Mouse (Mus musculus): ENCODE data around the gene Pcgf2. TPM values are rescaled to one million over a fixed set of nuclear protein-coding genes. Genes with fewer than 3 reads are reported as not detected.

Gene Pcgf2
- polyA plus RNA-seq (2012; ENCODE audit: low replicate concordance), result 13.2 and 62.7 TPM in 2 replicates

GRCm38 (mm10) chr11:97700003-97700745, at the start of gene Pcgf2:
Gene Pcgf2 (minus strand): TSS chr11:97700497.

DNA sequence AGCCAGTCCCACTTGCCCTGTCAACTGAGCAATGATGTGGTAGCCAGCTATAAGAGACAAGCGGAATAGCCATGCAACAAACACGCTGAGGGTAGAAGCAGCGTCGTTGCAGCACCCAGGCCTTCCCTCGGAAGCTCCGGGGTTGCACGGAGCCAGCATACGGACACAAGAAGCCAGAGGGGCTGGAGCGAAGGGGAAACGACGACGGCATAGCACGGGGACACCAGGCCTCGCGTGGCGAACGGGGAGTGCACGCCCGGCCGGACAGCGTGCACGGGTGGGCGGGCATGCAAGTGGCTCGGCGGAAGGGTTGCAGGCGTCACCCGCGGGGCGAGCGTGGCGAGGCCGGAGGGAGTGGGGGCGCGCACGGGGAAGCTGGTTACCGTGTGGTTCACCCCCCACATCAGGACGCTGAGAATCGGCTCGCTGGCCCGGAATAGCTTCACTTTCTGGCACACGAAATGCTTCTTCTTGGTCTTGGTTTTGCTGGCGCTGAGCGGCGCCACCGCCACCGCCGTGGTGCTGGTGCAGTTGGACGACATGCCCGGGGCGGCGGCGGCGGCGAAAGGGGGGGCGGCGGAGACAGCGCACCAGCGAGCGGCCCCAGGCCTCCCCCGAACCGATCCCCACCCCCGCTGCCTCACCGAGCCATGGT, 43.9 kb upstream of the Pcgf2 start, which contains the start of gene Pip4k2b:
TSS of gene Pip4k2b (minus strand) at position 642 of the 655 bp plus-strand sequence.

GRCm38 (mm10) chr11:97703039-97703826, 2.9 kb upstream of the Pcgf2 start, which contains the start of gene Psmb3:
Gene Psmb3 (plus strand): TSS chr11:97703399.

GRCm38 (mm10) chr11:97685613-97686321, 14.5 kb downstream of the Pcgf2 start, which contains the start of gene Cisd3:
Gene Cisd3 (plus strand): TSS chr11:97685826.

GRCm38 (mm10) chr11:97662893-97663527, 37.3 kb downstream of the Pcgf2 start, which contains the start of gene Mllt6:
Gene Mllt6 (plus strand): TSS chr11:97663414.

Other genes starting within 250 kb of the Pcgf2 start
- gene 4933428G20Rik, start 200.2 kb downstream of the Pcgf2 start, polyA plus RNA-seq (2012; ENCODE audit: low replicate concordance), result not detected in 2 replicates
- 0.37 and 1.2 TPM in 2 replicates for gene Srcin1, start 124.3 kb downstream of the Pcgf2 start, polyA plus RNA-seq (2012; ENCODE audit: low replicate concordance)
- gene Epop, start 70.8 kb downstream of the Pcgf2 start, polyA plus RNA-seq (2012; ENCODE audit: low replicate concordance), result 32.1 and 80.1 TPM in 2 replicates
- 210 and 328 TPM in 2 replicates for gene Mllt6, start 37.1 kb downstream of the Pcgf2 start, polyA plus RNA-seq (2012; ENCODE audit: low replicate concordance)
- 3.5 and 10.2 TPM in 2 replicates for gene Cisd3, start 14.7 kb downstream of the Pcgf2 start, polyA plus RNA-seq (2012; ENCODE audit: low replicate concordance)
- 12.3 and 135 TPM in 2 replicates for gene Psmb3, start 2.9 kb upstream of the Pcgf2 start, polyA plus RNA-seq (2012; ENCODE audit: low replicate concordance)
- 28.9 and 33.1 TPM in 2 replicates for gene Pip4k2b, start 44.2 kb upstream of the Pcgf2 start, polyA plus RNA-seq (2012; ENCODE audit: low replicate concordance)
- 18.5 and 25.8 TPM in 2 replicates for gene Cwc25, start 66.1 kb upstream of the Pcgf2 start, polyA plus RNA-seq (2012; ENCODE audit: low replicate concordance)
- not detected in 2 replicates for gene 1700001P01Rik, start 75.4 kb upstream of the Pcgf2 start, polyA plus RNA-seq (2012; ENCODE audit: low replicate concordance)
- 53.7 and 191 TPM in 2 replicates for gene Rpl23, start 81.9 kb upstream of the Pcgf2 start, polyA plus RNA-seq (2012; ENCODE audit: low replicate concordance)
- 121 and 395 TPM in 2 replicates for gene Lasp1, start 98.5 kb upstream of the Pcgf2 start, polyA plus RNA-seq (2012; ENCODE audit: low replicate concordance)
- gene B230217C12Rik, start 140.3 kb upstream of the Pcgf2 start, polyA plus RNA-seq (2012; ENCODE audit: low replicate concordance), result 0.58 and 0.85 TPM in 2 replicates
- gene Fbxo47, start 183.7 kb upstream of the Pcgf2 start, polyA plus RNA-seq (2012; ENCODE audit: low replicate concordance), result 0.12 TPM in 1 of 2 replicates, not detected in the other

Data from hematopoietic multipotent progenitor cell, adult 10-12 weeks (in vitro differentiated cells).